In the genomic region with DNA sequence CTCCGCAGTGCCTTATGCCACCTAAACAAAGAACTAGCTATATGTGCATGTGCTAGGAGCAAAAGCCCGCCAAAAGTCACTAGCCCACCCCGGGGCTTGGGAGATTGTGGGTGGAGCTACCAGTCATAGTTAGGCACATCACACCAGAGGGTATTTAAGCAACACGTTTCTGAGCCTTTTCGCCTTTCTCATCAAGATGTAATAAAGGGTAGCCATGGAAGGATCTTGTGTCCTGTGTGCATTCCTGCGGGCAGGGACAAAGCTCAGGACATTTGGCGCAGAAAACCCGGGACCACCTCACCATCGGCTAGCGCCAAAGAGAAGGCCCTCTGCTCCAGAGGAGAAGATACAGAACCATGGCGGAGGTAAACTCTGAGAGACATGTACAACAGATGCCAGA, we compare ENCODE assay signal across 8 mouse cellular contexts. TPM values are rescaled to one million over a fixed set of nuclear protein-coding genes. Genes with fewer than 3 reads are reported as not detected.
DNase-seq lines count a peak whose midpoint lies in the region; ATAC-seq and TF ChIP-seq lines count a peak whose summit lies in the region.

No protein-coding gene starts in this region.

- no peak for TF ChIP-seq POLR2A in heart, adult 2 months (IDR thresholded peaks at IDR 0.05; ENCODE audit: insufficient read depth, low read depth, low read length)
- no peak for TF ChIP-seq POLR2A in brain, embryonic 14.5 days (IDR thresholded peaks at IDR 0.05; ENCODE audit: borderline replicate concordance, extremely low read depth, insufficient read depth, insufficient read length, poor library complexity, severe bottlenecking)

- H3K27ac ChIP-seq in heart, postnatal 0 days (ENCODE audit: low read depth): no peak overlapping the region
- H3K27ac ChIP-seq in heart, adult 2 months: no peak overlapping the region
- no peak overlapping the region; the same call in 1 of the 2 replicates for H3K27ac ChIP-seq in hindbrain, embryonic 12.5 days
- peak overlapping the region; percentile 94 for H3K27ac ChIP-seq in midbrain, embryonic 10.5 days (replicated peaks)

- no peak for TF ChIP-seq EP300 in heart, postnatal 0 days (IDR thresholded peaks at IDR 0.05; ENCODE audit: low read depth)
- no peak for TF ChIP-seq EP300 in heart, adult 2 months (IDR thresholded peaks at IDR 0.05; ENCODE audit: insufficient read depth, low read depth, low read length)

- no peak for DNase-seq in heart, postnatal 0 days (ENCODE audit: low spot score)
- no peak for DNase-seq in heart, adult 2 months
- peak; percentile 23 for DNase-seq in brain, embryonic 14.5 days (ENCODE audit: low read depth)
- DNase-seq in midbrain, embryonic 10.5 days (ENCODE audit: low spot score): peak; percentile 34
- DNase-seq in adrenal gland, adult (ENCODE audit: inconsistent age in 2 of 2, low spot score in 1 of 2): no peak
- DNase-seq in adrenal gland, postnatal 36 days: no peak
- no peak for DNase-seq in gastrocnemius, adult 18-20 months (ENCODE audit: low spot score)

- TF ChIP-seq CTCF in heart, postnatal 0 days (IDR thresholded peaks at IDR 0.05; ENCODE audit: low read depth): no peak
- no peak for TF ChIP-seq CTCF in heart, adult 2 months (IDR thresholded peaks at IDR 0.05)
- no peak for TF ChIP-seq CTCF in brain, embryonic 14.5 days (IDR thresholded peaks at IDR 0.05; ENCODE audit: borderline replicate concordance, extremely low read depth, insufficient read depth, insufficient read length)

- H3K9ac ChIP-seq in heart, postnatal 0 days (replicated peaks; ENCODE audit: low read depth, low read length): no peak overlapping the region
- no peak overlapping the region for H3K9ac ChIP-seq in heart, adult 2 months (ENCODE audit: low read depth, low read length)
- H3K9ac ChIP-seq in hindbrain, embryonic 12.5 days: peak overlapping the region; percentile 63

- no peaks in the 10 kb centered on the region for H3K27me3 ChIP-seq in heart, postnatal 0 days (ENCODE audit: control insufficient read depth, insufficient read depth, low read length)
- H3K27me3 ChIP-seq in heart, adult 2 months (ENCODE audit: control insufficient read depth, insufficient read depth, low read length): no peaks in the 10 kb centered on the region
- no peaks in the 10 kb centered on the region for H3K27me3 ChIP-seq in hindbrain, embryonic 12.5 days
- H3K27me3 ChIP-seq in midbrain, embryonic 10.5 days (ENCODE audit: low read depth, poor library complexity, severe bottlenecking): peaks cover 8% of the 10 kb centered on the region; the same call in 1 of the 2 replicates

- H3K4me2 ChIP-seq in heart, postnatal 0 days (ENCODE audit: low read depth, low read length): peak overlapping the region; percentile 99
- H3K4me2 ChIP-seq in hindbrain, embryonic 12.5 days (replicated peaks): peak overlapping the region; percentile 84

- H3K79me2 ChIP-seq in heart, adult 2 months (replicated peaks; ENCODE audit: control insufficient read depth, insufficient read depth, low read length): no peaks in the 10 kb centered on the region

- H3K9me3 ChIP-seq in heart, postnatal 0 days (replicated peaks; ENCODE audit: control insufficient read depth, low read length): no peaks in the 10 kb centered on the region
- no peaks in the 10 kb centered on the region for H3K9me3 ChIP-seq in hindbrain, embryonic 12.5 days (replicated peaks)
- no peaks in the 10 kb centered on the region for H3K9me3 ChIP-seq in midbrain, embryonic 10.5 days (replicated peaks)

- 18% methylated on average over 11 of the region's 11 CpGs for WGBS in heart, postnatal 0 days
- WGBS in heart, adult 2 months: 18% methylated on average over 11 of the region's 11 CpGs
- 20% methylated on average over 11 of the region's 11 CpGs for WGBS in hindbrain, embryonic 12.5 days
- 24% methylated on average over 11 of the region's 11 CpGs for WGBS in midbrain, embryonic 10.5 days

- no peaks in the 10 kb centered on the region for H3K36me3 ChIP-seq in heart, postnatal 0 days (replicated peaks; ENCODE audit: control insufficient read depth, insufficient read depth, low read length)
- H3K36me3 ChIP-seq in heart, adult 2 months (ENCODE audit: control insufficient read depth, insufficient read depth, low read length): no peaks in the 10 kb centered on the region
- H3K36me3 ChIP-seq in hindbrain, embryonic 12.5 days: no peaks in the 10 kb centered on the region
- H3K36me3 ChIP-seq in midbrain, embryonic 10.5 days: no peaks in the 10 kb centered on the region

- no peak for ATAC-seq in heart, postnatal 0 days (ENCODE audit: insufficient read depth, low read depth)
- no peak; the same call in 1 of the 2 replicates for ATAC-seq in hindbrain, embryonic 12.5 days (ENCODE audit: low FRiP score)

- H3K4me3 ChIP-seq in heart, postnatal 0 days (ENCODE audit: low read depth, low read length): peak overlapping the region; percentile 74
- no peak overlapping the region; the same call in 1 of the 2 replicates for H3K4me3 ChIP-seq in heart, adult 2 months
- H3K4me3 ChIP-seq in hindbrain, embryonic 12.5 days: peak overlapping the region; percentile 68
- H3K4me3 ChIP-seq in midbrain, embryonic 10.5 days: peak overlapping the region; percentile 73

- H3K4me1 ChIP-seq in heart, postnatal 0 days (ENCODE audit: control insufficient read depth, insufficient read depth): no peaks in the 10 kb centered on the region
- no peaks in the 10 kb centered on the region for H3K4me1 ChIP-seq in heart, adult 2 months (ENCODE audit: control insufficient read depth, insufficient read depth, low read length)
- no peaks in the 10 kb centered on the region for H3K4me1 ChIP-seq in hindbrain, embryonic 12.5 days
- peaks cover 6% of the 10 kb centered on the region for H3K4me1 ChIP-seq in midbrain, embryonic 10.5 days

- intact Hi-C loops in heart, adult 2 months (cut with DNase I): no loop called here

RNA-seq across cellular contexts. Expression of gene Olfr725, which starts 21.0 kb away (rescaled TPM):
- not detected in 2 replicates for total RNA-seq in heart, postnatal 0 days (2014; rRNA removed; ENCODE audit: low replicate concordance)
- not detected in 2 replicates for polyA plus RNA-seq in heart, postnatal 0 days (2015; fragmentation: Nextera tagmentation; extraction: Ambion mirVana)
- total RNA-seq in heart, adult 2 months (2021): not detected
- not detected in 2 replicates for polyA plus RNA-seq in heart, adult 2 months (2012; rRNA removed)
- polyA plus RNA-seq in brain, embryonic 14.5 days (2012; rRNA removed): not detected in 2 replicates
- polyA plus RNA-seq in hindbrain, embryonic 12.5 days (2016; fragmentation: Nextera tagmentation; extraction: Ambion mirVana): not detected in 2 replicates
- polyA plus RNA-seq in midbrain, embryonic 10.5 days (2016; fragmentation: Nextera tagmentation; extraction: Ambion mirVana): not detected in 2 replicates
- not detected for total RNA-seq in adrenal gland, postnatal 36 days (2021)
- not detected for total RNA-seq in gastrocnemius, adult 18-20 months (2021)

RNA-seq across cellular contexts. Expression of gene Olfr726, which starts 29.6 kb away (rescaled TPM):
- total RNA-seq in heart, postnatal 0 days (2014; rRNA removed; ENCODE audit: low replicate concordance): not detected in 2 replicates
- polyA plus RNA-seq in heart, postnatal 0 days (2015; fragmentation: Nextera tagmentation; extraction: Ambion mirVana): not detected in 2 replicates
- total RNA-seq in heart, adult 2 months (2021): not detected
- not detected in 2 replicates for polyA plus RNA-seq in heart, adult 2 months (2012; rRNA removed)
- not detected in 2 replicates for polyA plus RNA-seq in brain, embryonic 14.5 days (2012; rRNA removed)
- not detected in 2 replicates for polyA plus RNA-seq in hindbrain, embryonic 12.5 days (2016; fragmentation: Nextera tagmentation; extraction: Ambion mirVana)
- not detected in 2 replicates for polyA plus RNA-seq in midbrain, embryonic 10.5 days (2016; fragmentation: Nextera tagmentation; extraction: Ambion mirVana)
- total RNA-seq in adrenal gland, postnatal 36 days (2021): not detected
- total RNA-seq in gastrocnemius, adult 18-20 months (2021): not detected

Comparison
In these comparisons a context has a peak if more than half of its experiments do, and no peak if none do; other contexts are left out.
1. DNase-seq: peak in brain, embryonic 14.5 days (single experiment) and midbrain, embryonic 10.5 days (single experiment); none in heart, postnatal 0 days (single experiment), heart, adult 2 months (0 of 2), adrenal gland, adult (0 of 2), adrenal gland, postnatal 36 days (0 of 2) and gastrocnemius, adult 18-20 months (single experiment).